18 mouse cellular contexts compared by ENCODE assay signal in the genomic region with DNA sequence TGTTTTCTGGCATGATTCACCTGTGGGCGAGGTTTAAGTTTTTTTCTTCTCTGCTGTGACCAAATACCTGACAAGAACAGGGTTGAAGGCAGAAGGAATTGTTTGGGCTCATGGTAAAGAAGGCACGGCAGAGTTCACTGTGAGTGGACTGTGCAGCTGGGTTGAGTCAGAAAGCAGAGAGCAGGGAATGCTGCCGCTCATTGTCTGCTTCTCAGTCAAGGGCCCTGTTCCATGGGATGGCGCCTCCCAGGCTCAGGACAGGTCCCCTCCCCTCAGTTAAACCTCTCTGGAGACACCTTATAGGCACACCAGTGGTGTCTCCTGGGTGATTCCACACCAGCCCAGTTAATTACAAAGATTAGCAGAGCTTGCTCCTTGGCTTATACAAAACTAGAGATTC. TPM values are rescaled to one million over a fixed set of nuclear protein-coding genes. Genes with fewer than 3 reads are reported as not detected.
A peak's percentile ranks its signal among the peaks of the same experiment; 100 is the strongest.
DNase-seq lines count a peak whose midpoint lies in the region; ATAC-seq lines count a peak whose summit lies in the region.
"Had no signal": no experiment of that assay in that cellular context is flagged by ENCODE, and none has a peak within 500 bp of the region (broad histone marks: within the 10 kb centered on the region; RNA-seq: fewer than 3 reads in every experiment).

No protein-coding gene starts in this region.

- no peak overlapping the region for H3K4me3 ChIP-seq in heart, embryonic 10.5 days
- no peak overlapping the region for H3K4me3 ChIP-seq in midbrain, embryonic 10.5 days
- H3K4me3 ChIP-seq in midbrain, embryonic 15.5 days: no peak overlapping the region
- H3K4me3 ChIP-seq: embryonic facial prominence, embryonic 10.5 days; forebrain, embryonic 13.5 days; heart, embryonic 15.5 days; hindbrain, embryonic 13.5 days had no signal

- H3K4me1 ChIP-seq in heart, embryonic 10.5 days: peaks cover 38% of the 10 kb centered on the region
- peaks cover 18% of the 10 kb centered on the region for H3K4me1 ChIP-seq in midbrain, embryonic 10.5 days
- no peaks in the 10 kb centered on the region for H3K4me1 ChIP-seq in midbrain, embryonic 15.5 days
- H3K4me1 ChIP-seq: forebrain, embryonic 13.5 days; hindbrain, embryonic 13.5 days had no signal

- WGBS in heart, embryonic 10.5 days: 74% methylated on average over 4 of the region's 4 CpGs
- 69% methylated on average over 4 of the region's 4 CpGs for WGBS in midbrain, embryonic 10.5 days
- 66% methylated on average over 4 of the region's 4 CpGs for WGBS in midbrain, embryonic 15.5 days

- H3K27me3 ChIP-seq in heart, embryonic 10.5 days (ENCODE audit: insufficient read depth, poor library complexity, severe bottlenecking): no peaks in the 10 kb centered on the region
- H3K27me3 ChIP-seq in midbrain, embryonic 10.5 days (ENCODE audit: low read depth, poor library complexity, severe bottlenecking): no peaks in the 10 kb centered on the region
- H3K27me3 ChIP-seq in midbrain, embryonic 15.5 days (replicated peaks): no peaks in the 10 kb centered on the region
- H3K27me3 ChIP-seq: forebrain, embryonic 13.5 days; heart, embryonic 15.5 days; hindbrain, embryonic 13.5 days had no signal

- ATAC-seq in midbrain, embryonic 15.5 days (replicated peaks): no peak
- ATAC-seq: forebrain, embryonic 13.5 days; forebrain, postnatal 0 days; hindbrain, postnatal 0 days had no signal

- H3K27ac ChIP-seq in heart, embryonic 10.5 days: no peak overlapping the region; the same call in 1 of the 2 replicates
- 0 out of 2 replicates have a peak overlapping the region, but pooled peaks have one; percentile 35 for H3K27ac ChIP-seq in midbrain, embryonic 10.5 days (replicated peaks)
- H3K27ac ChIP-seq in midbrain, embryonic 15.5 days: no peak overlapping the region
- H3K27ac ChIP-seq: embryonic facial prominence, embryonic 10.5 days; forebrain, embryonic 13.5 days; heart, embryonic 15.5 days; hindbrain, embryonic 13.5 days; hindbrain, postnatal 0 days had no signal

- no peak overlapping the region for H3K4me2 ChIP-seq in midbrain, embryonic 15.5 days
- H3K4me2 ChIP-seq: forebrain, embryonic 13.5 days; heart, embryonic 11.5 days; heart, embryonic 15.5 days; hindbrain, embryonic 13.5 days had no signal

- H3K9me3 ChIP-seq in heart, embryonic 10.5 days: no peaks in the 10 kb centered on the region
- H3K9me3 ChIP-seq in midbrain, embryonic 10.5 days (replicated peaks): no peaks in the 10 kb centered on the region
- H3K9me3 ChIP-seq in midbrain, embryonic 15.5 days: no peaks in the 10 kb centered on the region
- H3K9me3 ChIP-seq: embryonic facial prominence, embryonic 10.5 days; forebrain, embryonic 13.5 days; heart, embryonic 15.5 days; hindbrain, embryonic 13.5 days had no signal

- no peak overlapping the region for H3K9ac ChIP-seq in midbrain, embryonic 15.5 days
- H3K9ac ChIP-seq: forebrain, embryonic 13.5 days; forebrain, postnatal 0 days; heart, embryonic 15.5 days; hindbrain, embryonic 13.5 days had no signal

- no peaks in the 10 kb centered on the region for H3K36me3 ChIP-seq in heart, embryonic 10.5 days
- no peaks in the 10 kb centered on the region for H3K36me3 ChIP-seq in midbrain, embryonic 10.5 days
- H3K36me3 ChIP-seq in midbrain, embryonic 15.5 days (replicated peaks): no peaks in the 10 kb centered on the region
- H3K36me3 ChIP-seq: embryonic facial prominence, embryonic 10.5 days; heart, embryonic 15.5 days; hindbrain, embryonic 13.5 days had no signal

- DNase-seq in heart, embryonic 10.5 days (ENCODE audit: low spot score): peak; percentile 52
- DNase-seq in heart, adult 9 months (ENCODE audit: low spot score in 2 of 2): no peak
- no peak for DNase-seq in midbrain, embryonic 10.5 days (ENCODE audit: low spot score)
- peak; percentile 15 for DNase-seq in urinary bladder, adult 2 months (ENCODE audit: low spot score)
- DNase-seq in urinary bladder, postnatal 14 days (ENCODE audit: low spot score): no peak
- DNase-seq: adrenal gland, postnatal 10 days; cerebellum, adult 18-20 months; cerebellum, postnatal 10 days; forebrain, postnatal 0 days; gastrocnemius, postnatal 14 days; heart, postnatal 14 days had no signal

RNA-seq across cellular contexts. Expression of a gene that starts 9.2 kb away (rescaled TPM):
- polyA plus RNA-seq in heart, embryonic 10.5 days (2016; fragmentation: Nextera tagmentation; extraction: Ambion mirVana): not detected in 2 replicates
- 0.22 and 0.35 TPM in 2 replicates for polyA plus RNA-seq in midbrain, embryonic 10.5 days (2016; fragmentation: Nextera tagmentation; extraction: Ambion mirVana)
- 2.3 and 2.4 TPM in 2 replicates for polyA plus RNA-seq in midbrain, embryonic 15.5 days (2015; fragmentation: Nextera tagmentation; extraction: Ambion mirVana)
- polyA plus RNA-seq in urinary bladder, adult 2 months (2012; rRNA removed): 15.1 and 15.8 TPM in 2 replicates
- polyA plus RNA-seq: heart, embryonic 11.5 days had no signal

RNA-seq across cellular contexts. Expression of a gene that starts 9.6 kb away (rescaled TPM):
- polyA plus RNA-seq in heart, embryonic 10.5 days (2016; fragmentation: Nextera tagmentation; extraction: Ambion mirVana): 4.5 TPM in 2 replicates
- 5.3 and 7.3 TPM in 2 replicates for polyA plus RNA-seq in midbrain, embryonic 10.5 days (2016; fragmentation: Nextera tagmentation; extraction: Ambion mirVana)
- polyA plus RNA-seq in midbrain, embryonic 15.5 days (2015; fragmentation: Nextera tagmentation; extraction: Ambion mirVana): 4.1 and 4.6 TPM in 2 replicates
- 9.9 and 11.0 TPM in 2 replicates for polyA plus RNA-seq in urinary bladder, adult 2 months (2012; rRNA removed)

RNA-seq across cellular contexts. Expression of a gene that starts 25.9 kb away (rescaled TPM):
- 10.5 and 11.1 TPM in 2 replicates for polyA plus RNA-seq in heart, embryonic 10.5 days (2016; fragmentation: Nextera tagmentation; extraction: Ambion mirVana)
- 4.3 and 4.4 TPM in 2 replicates for polyA plus RNA-seq in midbrain, embryonic 10.5 days (2016; fragmentation: Nextera tagmentation; extraction: Ambion mirVana)
- 5.2 and 5.3 TPM in 2 replicates for polyA plus RNA-seq in midbrain, embryonic 15.5 days (2015; fragmentation: Nextera tagmentation; extraction: Ambion mirVana)
- polyA plus RNA-seq in urinary bladder, adult 2 months (2012; rRNA removed): 32.3 and 35.8 TPM in 2 replicates

Comparison
In these comparisons a context has a peak if more than half of its experiments do, and no peak if none do; other contexts are left out.
1. DNase-seq: peak in heart, embryonic 10.5 days (single experiment) and urinary bladder, adult 2 months (single experiment); none in heart, adult 9 months (0 of 2), midbrain, embryonic 10.5 days (single experiment) and urinary bladder, postnatal 14 days (single experiment).